Mouse (Mus musculus) erythroblast, embryonic 14.5 days (primary cell): ENCODE results near the gene Slco1c1. TPM values are rescaled to one million over a fixed set of nuclear protein-coding genes. Genes with fewer than 3 reads are reported as not detected.

ENCODE experiments used
- H3K27me3 ChIP-seq: 2 replicates; pipeline ENCODE4 v1.6.1; 2012; ENCODE audit warnings: inconsistent platforms; ENCODE audit not compliant: control insufficient read depth
- H3K36me3 ChIP-seq: 2 replicates; pipeline ENCODE4 v1.6.1; 2012; ENCODE audit warnings: mild to moderate bottlenecking, inconsistent platforms; ENCODE audit not compliant: control insufficient read depth
- H3K4me1 ChIP-seq: 2 replicates; pipeline ENCODE4 v1.6.1; 2012; ENCODE audit warnings: inconsistent platforms; ENCODE audit not compliant: control insufficient read depth
- H3K4me3 ChIP-seq: replicated peaks from 2 replicates; pipeline ENCODE3; 2012; ENCODE audit warnings: moderate library complexity, mild to moderate bottlenecking, inconsistent platforms
- H3K9me3 ChIP-seq: 2 replicates; pipeline ENCODE4 v1.6.1; 2012; ENCODE audit warnings: low read length, inconsistent platforms, mixed read lengths; ENCODE audit not compliant: control insufficient read depth
- GATA1 ChIP-seq: IDR thresholded peaks from 2 replicates; pipeline ENCODE4 v1.6.1; 2012; ENCODE audit warnings: low read length, inconsistent platforms, mixed read lengths
- TAL1 ChIP-seq: IDR thresholded peaks from 3 replicates; pipeline ENCODE4 v1.6.1; 2012; ENCODE audit warnings: low read length, inconsistent platforms, mixed read lengths
- polyA plus RNA-seq: library from polyadenylated mRNA; stranded (reverse); fragments of >175 nt; gene quantifications from 2 replicates; pipeline ENCODE4 v1.2.3, GENCODE M21; 2012

The Slco1c1 gene
- polyA plus RNA-seq, 1 experiment: not detected

DNA sequence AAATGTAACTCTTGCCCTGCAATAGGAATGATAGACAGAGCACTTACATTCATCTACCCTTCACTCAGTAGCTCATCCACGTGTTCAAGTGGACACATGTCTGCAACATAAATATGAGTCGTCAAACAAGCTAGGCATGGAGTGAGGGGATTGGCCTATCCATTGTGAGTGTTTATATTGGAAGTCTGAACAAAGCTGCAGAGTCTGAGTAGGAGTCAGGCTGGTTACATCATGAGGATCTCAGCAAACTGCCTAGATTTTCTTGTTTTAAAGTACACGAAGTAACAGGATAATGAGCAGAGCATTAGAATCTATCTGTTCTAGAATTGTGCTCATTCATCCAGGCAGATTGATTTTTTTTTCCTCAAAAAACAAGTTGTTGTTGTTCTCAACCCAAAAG is 23.0 kb upstream of the Slco1c1 start:
- 0 out of 2 replicates have a peak, but pooled peaks cover 2% of the 10 kb centered on the region for H3K9me3 ChIP-seq
- no peaks in the 10 kb centered on the region for H3K27me3 ChIP-seq
- H3K4me1 ChIP-seq: no peaks in the 10 kb centered on the region
- no peak overlapping the region for H3K4me3 ChIP-seq
- TF ChIP-seq GATA1 (no peak), TAL1 (no peak)
- no peaks in the 10 kb centered on the region for H3K36me3 ChIP-seq

DNA sequence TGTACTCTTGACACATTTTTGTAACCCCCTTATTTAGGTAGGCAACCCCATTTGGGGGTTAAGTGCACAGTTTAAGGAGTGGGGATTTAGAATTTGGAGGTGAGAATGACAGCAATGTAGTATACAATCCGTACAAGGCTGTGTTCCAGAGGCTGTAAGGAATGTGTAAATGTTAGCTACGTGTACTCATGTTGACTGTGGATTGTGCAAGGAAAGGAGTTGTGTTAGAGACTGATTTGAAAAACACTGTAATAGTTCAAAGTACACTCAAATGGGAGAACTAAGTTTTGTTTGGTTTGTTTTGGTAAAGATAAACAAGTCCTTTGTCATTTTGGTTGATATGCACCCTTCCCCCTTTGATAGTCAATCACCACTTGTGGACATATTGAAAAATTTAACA is 1.6 kb upstream of the Slco1c1 start:
- Histone ChIP-seq H3K9me3 (no peaks in the 10 kb centered on the region), H3K27me3 (no peaks in the 10 kb centered on the region), H3K4me1 (no peaks in the 10 kb centered on the region), H3K4me3 (no peak overlapping the region), H3K36me3 (no peaks in the 10 kb centered on the region)
- TF ChIP-seq GATA1 (no peak), TAL1 (no peak)

GRCm38 (mm10) chr6:141525787-141526186 is 1.6 kb downstream of the Slco1c1 start:
- no peaks in the 10 kb centered on the region for H3K27me3 ChIP-seq
- no peaks in the 10 kb centered on the region for H3K36me3 ChIP-seq
- no peaks in the 10 kb centered on the region for H3K4me1 ChIP-seq
- no peak overlapping the region for H3K4me3 ChIP-seq
- TF ChIP-seq GATA1 (no peak), TAL1 (no peak)
- peaks cover 2% of the 10 kb centered on the region; the same call in 1 of the 2 replicates for H3K9me3 ChIP-seq

GRCm38 (mm10) chr6:141530865-141531264 is 6.7 kb downstream of the Slco1c1 start:
- H3K9me3 ChIP-seq: peaks cover 3% of the 10 kb centered on the region; the same call in 1 of the 2 replicates
- no peaks in the 10 kb centered on the region for H3K4me1 ChIP-seq
- no peaks in the 10 kb centered on the region for H3K27me3 ChIP-seq
- TF ChIP-seq GATA1 (no peak), TAL1 (no peak)
- H3K36me3 ChIP-seq: no peaks in the 10 kb centered on the region
- H3K4me3 ChIP-seq: no peak overlapping the region

GRCm38 (mm10) chr6:141537298-141537697 is 13.1 kb downstream of the Slco1c1 start:
- Histone ChIP-seq H3K4me3 (no peak overlapping the region), H3K36me3 (no peaks in the 10 kb centered on the region), H3K27me3 (no peaks in the 10 kb centered on the region), H3K9me3 (no peaks in the 10 kb centered on the region; the same call in 1 of the 2 replicates), H3K4me1 (no peaks in the 10 kb centered on the region)
- TF ChIP-seq GATA1 (no peak), TAL1 (no peak)

GRCm38 (mm10) chr6:141541136-141541535 is 17.0 kb downstream of the Slco1c1 start:
- H3K27me3 ChIP-seq: no peaks in the 10 kb centered on the region
- H3K36me3 ChIP-seq: no peaks in the 10 kb centered on the region
- no peak overlapping the region for H3K4me3 ChIP-seq
- no peak for TF ChIP-seq GATA1
- no peak for TF ChIP-seq TAL1
- H3K4me1 ChIP-seq: no peaks in the 10 kb centered on the region
- no peaks in the 10 kb centered on the region; the same call in 1 of the 2 replicates for H3K9me3 ChIP-seq

DNA sequence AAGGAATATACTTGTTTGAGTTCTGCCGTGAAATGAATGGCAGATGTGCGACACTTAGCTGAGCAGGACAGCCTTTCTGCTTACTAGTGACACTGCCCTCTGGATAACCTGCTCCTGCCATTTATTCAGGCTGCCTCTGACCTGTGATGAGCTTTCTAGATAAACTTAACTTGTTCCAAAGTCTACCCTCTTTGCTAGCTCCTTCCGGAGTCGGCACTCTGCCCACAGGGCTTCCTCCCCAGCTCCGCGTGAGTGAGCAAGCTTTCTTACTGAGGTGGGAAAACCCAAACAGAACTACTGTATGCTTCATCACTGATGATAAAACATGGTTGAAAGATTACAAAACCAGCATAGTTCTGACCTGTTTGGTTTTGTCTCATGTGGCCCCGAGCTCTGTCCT is 19.2 kb downstream of the Slco1c1 start:
- H3K9me3 ChIP-seq: peaks cover 3% of the 10 kb centered on the region; the same call in 1 of the 2 replicates
- TF ChIP-seq TAL1 (no peak), GATA1 (no peak)
- H3K4me3 ChIP-seq: no peak overlapping the region
- no peaks in the 10 kb centered on the region for H3K36me3 ChIP-seq
- no peaks in the 10 kb centered on the region for H3K27me3 ChIP-seq
- no peaks in the 10 kb centered on the region for H3K4me1 ChIP-seq

DNA sequence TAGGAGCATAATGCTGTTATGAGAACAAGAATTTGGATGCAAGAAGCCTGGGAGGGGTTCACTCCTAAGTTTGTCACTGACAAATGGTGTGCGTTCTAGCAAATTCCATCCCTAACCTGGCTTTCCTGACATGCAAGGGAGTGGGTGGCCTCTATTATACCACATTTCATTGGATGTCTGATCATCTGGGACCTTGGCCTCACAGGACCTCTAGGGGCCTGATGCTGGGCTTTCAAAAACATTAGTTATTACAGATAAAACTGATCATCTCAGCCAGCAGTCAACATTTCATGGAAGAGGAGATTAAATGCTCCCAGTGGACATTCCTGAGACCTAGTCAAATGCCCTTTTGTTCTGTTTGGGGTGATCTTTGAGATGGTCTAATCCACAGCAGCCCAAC is 34.0 kb downstream of the Slco1c1 start:
- Histone ChIP-seq H3K4me3 (no peak overlapping the region), H3K36me3 (no peaks in the 10 kb centered on the region)
- TF ChIP-seq GATA1 (no peak), TAL1 (no peak)

GRCm38 (mm10) chr6:141567366-141567765 is 43.2 kb downstream of the Slco1c1 start:
- no peak overlapping the region for H3K4me3 ChIP-seq
- TF ChIP-seq TAL1 (no peak), GATA1 (no peak)
- no peaks in the 10 kb centered on the region for H3K4me1 ChIP-seq
- H3K27me3 ChIP-seq: no peaks in the 10 kb centered on the region
- no peaks in the 10 kb centered on the region; the same call in 1 of the 2 replicates for H3K9me3 ChIP-seq
- no peaks in the 10 kb centered on the region for H3K36me3 ChIP-seq

More for the DNA sequence above, 34.0 kb downstream of the Slco1c1 start:
- H3K9me3 ChIP-seq: no peaks in the 10 kb centered on the region
- no peaks in the 10 kb centered on the region for H3K4me1 ChIP-seq
- H3K27me3 ChIP-seq: no peaks in the 10 kb centered on the region

DNA sequence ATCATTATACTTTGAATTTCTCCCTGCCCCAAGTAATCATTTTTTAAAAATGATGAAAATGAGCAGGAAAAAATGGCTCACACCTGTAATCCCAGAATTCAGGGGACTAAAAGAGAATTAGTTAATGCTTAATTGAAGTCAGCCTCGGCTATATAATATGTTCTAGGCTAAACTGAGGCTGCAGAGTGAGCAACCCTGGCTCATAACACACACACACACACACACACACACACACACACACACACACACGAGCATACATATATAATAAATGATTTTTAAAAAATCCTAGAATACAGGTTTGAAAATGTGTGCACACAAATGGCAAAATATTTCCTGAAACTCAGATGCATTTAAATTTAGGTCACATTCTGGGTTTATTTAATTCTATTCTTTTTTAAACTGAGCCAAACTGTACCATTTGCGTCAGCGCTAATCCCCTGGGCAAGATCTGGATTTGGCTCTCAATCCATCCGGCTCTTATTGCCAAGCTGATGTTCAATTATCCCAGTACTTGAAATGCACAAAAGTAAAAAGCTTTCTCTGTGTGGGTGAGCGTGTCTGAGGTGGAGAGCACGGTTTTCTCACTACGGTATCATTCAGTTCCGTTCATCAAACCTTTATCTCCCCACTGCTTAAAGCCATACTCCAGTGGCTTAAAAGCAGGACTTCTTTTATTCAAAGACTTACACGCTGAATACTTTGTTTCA is 43.8 kb downstream of the Slco1c1 start:
- no peaks in the 10 kb centered on the region for H3K36me3 ChIP-seq

More for the DNA sequence above, 43.8 kb downstream of the Slco1c1 start:
- TF ChIP-seq GATA1 (no peak), TAL1 (no peak)
- Histone ChIP-seq H3K4me3 (no peak overlapping the region), H3K4me1 (no peaks in the 10 kb centered on the region), H3K27me3 (no peaks in the 10 kb centered on the region), H3K9me3 (no peaks in the 10 kb centered on the region; the same call in 1 of the 2 replicates)
